Mouse (Mus musculus) left cerebral cortex, postnatal 4 days (tissue): Measurements from ENCODE around the gene Kif27. TPM values are rescaled to one million over a fixed set of nuclear protein-coding genes. Genes with fewer than 3 reads are reported as not detected.
A peak's percentile ranks its signal among the peaks of the same experiment; 100 is the strongest.
"Not testable (repeated sequence)": the region's sequence is repeated elsewhere in the genome, so short reads cannot be mapped to it uniquely, and the experiment has no call there.

ENCODE experiments used
- DNase-seq: peaks from one replicate; pipeline ENCODE4 v3.0.0-alpha.2; 2022
- intact Hi-C: fragments of 180-260 bp; cut with DNase I; formaldehyde crosslinking; loops from one replicate; pipeline ENCODE4 v1.15.1; 2025
- total RNA-seq, 2 experiments: library from RNA; stranded (reverse); gene quantifications; 2 replicates each; pipeline ENCODE4 v1.2.3; 2021

Gene Kif27
- total RNA-seq = 1 to 10 TPM; 3.3 to 3.8 TPM

DNA sequence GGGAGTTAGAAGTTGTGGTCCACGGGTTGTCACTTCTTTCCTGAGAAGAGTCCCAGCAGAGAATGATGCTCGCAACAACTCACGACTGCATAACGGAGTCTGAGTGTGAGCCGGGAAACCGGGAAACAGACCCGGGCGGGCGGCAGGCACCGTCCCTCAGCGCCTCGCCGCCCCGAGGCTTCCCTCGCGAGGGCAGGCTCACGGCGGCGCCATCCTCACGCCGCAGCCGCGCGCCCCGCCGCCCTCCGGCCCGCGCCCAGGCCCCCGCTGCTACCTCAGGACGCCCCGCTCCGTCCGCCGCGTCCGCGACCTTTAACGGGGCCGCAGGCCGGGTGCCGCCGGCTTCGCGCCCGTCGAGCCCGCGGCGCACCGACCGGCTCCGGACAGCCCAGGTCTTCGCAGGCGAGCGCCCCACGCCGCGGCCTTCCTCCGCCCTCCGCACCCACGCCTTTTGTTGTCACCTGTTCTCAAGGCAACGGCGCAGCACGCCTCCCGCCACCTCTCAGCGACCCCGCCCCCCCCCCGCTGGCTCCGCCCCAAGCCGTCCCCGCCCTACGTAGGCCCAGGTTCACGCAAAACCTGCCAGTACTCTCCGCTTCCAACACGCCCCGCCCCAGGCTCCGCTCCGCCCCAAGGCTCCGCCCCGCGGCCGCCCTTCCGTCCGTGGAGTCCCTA lies at the start of gene Kif27:
Gene Kif27 (minus strand): TSS at position 494 of the 675 bp plus-strand sequence.
- DNase-seq = peak; percentile 66
- intact Hi-C loops = no loop called here

DNA sequence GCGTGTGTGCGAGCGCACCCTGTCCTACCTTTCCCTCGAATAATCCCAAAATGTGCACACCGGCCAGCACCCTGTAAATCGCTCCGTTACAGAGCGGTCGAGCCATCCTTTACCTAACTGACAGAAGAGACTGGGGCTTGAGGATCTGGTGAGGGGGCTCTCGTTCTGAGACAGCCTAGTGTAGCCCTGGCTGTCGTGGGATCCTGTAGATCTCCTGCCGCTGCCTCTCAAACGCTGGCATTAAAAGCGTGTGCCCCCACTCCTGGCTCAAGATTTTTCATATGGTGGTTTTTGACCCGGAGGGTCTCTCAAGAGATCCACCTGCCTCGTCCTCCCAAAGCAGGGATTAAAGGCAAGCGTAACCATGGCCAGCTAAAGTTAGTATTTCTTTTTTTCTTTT lies 44.3 kb upstream of the Kif27 start, which contains the start of gene Hnrnpk:
Gene Hnrnpk (minus strand): TSS at position 101 of the 400 bp plus-strand sequence.
- intact Hi-C loops = loop anchor here (5.0 kb wide), 2 partner anchors 144 to 184 kb away; no protein-coding TSS in a partner anchor
- DNase-seq = not testable (repeated sequence)

DNA sequence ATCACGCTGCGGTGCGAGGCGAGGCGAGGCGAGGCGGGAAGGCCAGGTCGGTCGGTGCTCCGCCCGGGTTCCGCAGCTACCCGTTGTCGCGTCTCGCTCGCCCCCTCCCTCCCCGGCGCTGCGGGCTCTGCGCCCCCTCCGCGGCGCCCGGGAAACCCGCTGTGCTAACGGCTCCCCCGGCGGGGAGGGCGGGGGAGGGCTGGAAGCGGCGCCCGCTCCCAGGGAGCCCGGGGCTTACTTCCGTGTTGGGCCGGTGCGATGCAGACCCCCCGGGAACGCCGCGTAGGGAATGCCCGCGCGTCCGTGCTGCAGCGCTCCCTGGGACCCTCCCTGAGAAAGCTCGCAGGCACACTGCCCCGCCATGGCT lies 43.8 kb upstream of the Kif27 start:
- intact Hi-C loops = loop anchor here (5.0 kb wide), 2 partner anchors 145 to 185 kb away; no protein-coding TSS in a partner anchor
- no peak for DNase-seq

DNA sequence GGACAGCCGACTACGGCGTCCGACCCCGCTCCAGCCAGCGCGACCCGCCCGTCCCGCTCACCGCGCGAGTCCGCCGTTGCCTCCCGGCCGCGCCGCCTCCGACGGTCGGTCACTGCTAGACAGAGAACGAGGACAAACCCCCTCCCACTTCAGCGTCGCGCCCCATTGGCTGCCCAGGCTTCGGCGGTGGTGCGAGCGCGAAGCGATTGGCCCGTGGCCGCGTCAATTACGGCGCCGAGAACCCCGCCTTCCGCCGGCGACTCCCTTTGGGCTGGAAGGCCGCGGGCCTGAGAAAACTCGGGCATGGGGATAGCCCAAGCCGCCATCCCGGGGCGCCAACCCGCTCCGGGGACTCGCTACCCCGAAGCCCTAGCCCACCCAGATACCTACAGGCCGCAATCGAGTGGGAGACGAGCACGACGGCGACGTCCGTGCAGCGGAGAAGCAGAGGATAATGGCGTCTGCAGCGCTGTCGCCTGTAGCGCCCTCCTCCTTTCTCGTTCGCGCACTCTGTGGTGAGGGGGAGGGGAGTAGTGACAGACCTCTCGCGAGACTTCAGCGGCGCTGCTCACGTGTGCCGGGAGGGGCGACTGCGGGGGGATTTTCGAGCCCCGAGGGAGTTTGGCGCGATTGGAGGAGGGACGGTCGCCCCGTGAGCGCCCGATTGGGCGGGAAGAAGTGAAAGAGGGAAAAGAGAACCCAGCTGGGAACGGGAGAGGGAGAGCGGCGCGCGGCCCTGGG lies 43.3 kb upstream of the Kif27 start, which contains the start of gene Rmi1:
Gene Rmi1 (plus strand): TSS at position 246 of the 741 bp plus-strand sequence.
- peak; percentile 99 for DNase-seq
- intact Hi-C loops = loop anchor here (5.0 kb wide), 2 partner anchors 145 to 185 kb away; no protein-coding TSS in a partner anchor

DNA sequence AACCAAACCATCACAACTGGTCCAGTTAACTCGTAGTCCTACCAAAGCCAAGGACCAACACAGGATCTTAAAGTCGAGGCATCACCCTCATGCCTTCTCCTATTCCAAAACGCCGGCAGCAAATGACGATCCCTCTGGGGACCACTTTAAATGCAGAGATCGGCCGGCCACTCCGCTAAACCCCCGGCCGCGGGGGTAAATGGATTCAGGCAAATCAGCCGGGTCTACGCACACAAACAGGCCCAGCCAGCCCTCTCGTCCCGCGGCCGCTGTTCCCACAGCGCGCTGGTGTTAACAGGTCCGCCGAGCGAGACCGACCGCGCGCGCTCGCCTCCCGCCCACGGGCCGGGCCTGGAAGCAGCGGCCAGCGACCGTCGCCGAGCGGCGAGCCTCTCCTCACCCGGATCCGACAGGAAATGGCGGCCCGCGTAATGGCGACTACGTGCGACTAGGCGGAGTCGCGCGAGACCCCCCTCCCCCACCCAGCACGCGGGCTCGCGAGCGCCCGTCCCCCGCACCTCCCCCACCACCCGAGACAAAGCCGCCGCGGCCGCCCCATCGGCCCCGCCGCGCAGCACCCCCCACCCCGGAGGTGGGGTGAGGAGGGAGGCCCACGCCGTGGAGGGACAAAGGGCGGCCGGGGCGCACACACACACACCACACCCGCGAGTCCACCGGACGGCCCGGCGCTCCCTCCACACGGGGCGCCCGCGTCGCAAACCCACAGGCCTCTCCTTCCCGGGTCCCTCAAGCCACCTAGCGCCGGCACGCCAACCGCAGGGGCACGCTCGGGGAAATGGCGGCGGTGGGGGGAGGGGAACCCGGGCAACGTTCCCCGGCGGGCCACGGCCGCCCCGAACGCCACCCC lies 42.4 kb upstream of the Kif27 start:
- DNase-seq = peak; percentile 88
- intact Hi-C loops = loop anchor here (5.0 kb wide), 2 partner anchors 146 to 186 kb away; no protein-coding TSS in a partner anchor

DNA sequence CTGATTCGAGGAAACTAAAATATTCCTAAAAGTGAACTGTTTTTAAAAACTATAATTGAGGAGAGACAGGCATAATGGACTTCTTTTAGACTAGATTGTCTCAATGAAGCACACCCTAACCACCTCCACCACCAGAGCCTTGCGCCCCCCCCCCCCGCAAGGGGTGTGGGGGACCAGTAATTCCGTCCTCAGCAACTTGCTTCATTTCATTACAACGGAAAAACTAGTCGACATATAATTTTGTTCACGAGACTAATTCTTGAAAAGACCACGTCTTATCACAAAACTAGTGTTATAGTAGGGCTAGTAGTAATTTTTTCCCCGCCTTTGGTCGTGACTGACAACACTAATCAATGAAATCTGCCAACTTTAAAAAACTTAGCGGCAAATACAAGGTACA lies 41.7 kb upstream of the Kif27 start:
- intact Hi-C loops = loop anchor here (5.0 kb wide), 2 partner anchors 147 to 187 kb away; no protein-coding TSS in a partner anchor
- no peak for DNase-seq

DNA sequence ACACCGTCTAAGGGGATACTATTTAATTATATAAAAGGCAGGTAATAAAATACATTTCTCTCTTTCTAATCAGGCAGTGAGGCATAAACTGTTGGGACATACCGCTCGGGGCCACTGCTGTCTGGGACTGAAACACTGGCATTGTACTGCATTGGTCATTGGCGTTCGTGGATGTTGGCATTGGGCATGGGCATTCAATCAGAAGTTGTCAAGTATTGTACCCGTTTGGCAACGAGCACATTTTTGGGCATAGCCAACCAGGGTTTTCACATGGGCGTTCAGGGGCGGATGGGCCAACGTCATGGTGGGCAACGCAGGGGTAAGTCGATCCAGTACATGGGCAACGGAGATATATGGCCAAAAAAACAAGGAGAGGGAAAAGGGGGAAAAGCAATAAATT lies 38.7 kb upstream of the Kif27 start:
- peak; percentile 24 for DNase-seq
- intact Hi-C loops = no loop called here

DNA sequence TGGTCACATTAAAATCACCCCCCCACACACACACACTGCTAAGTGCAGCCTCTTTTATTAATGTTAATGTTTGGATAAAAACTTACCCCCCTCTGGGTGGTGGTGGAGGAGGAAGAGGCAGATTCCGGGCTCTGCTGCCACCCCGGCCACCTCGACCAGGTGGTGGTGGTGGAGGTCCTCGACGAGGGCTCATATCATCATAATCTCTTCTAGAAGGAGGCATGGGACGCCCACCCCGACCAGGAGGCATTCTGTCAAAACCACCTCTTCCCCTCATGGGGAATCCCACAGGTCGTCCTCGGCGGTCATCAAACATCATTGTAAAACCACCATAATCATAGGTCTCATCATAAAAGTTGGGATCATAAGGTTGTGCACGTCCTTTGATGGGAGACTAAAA lies 35.5 kb upstream of the Kif27 start:
- intact Hi-C loops = not testable (repeated sequence)

DNA sequence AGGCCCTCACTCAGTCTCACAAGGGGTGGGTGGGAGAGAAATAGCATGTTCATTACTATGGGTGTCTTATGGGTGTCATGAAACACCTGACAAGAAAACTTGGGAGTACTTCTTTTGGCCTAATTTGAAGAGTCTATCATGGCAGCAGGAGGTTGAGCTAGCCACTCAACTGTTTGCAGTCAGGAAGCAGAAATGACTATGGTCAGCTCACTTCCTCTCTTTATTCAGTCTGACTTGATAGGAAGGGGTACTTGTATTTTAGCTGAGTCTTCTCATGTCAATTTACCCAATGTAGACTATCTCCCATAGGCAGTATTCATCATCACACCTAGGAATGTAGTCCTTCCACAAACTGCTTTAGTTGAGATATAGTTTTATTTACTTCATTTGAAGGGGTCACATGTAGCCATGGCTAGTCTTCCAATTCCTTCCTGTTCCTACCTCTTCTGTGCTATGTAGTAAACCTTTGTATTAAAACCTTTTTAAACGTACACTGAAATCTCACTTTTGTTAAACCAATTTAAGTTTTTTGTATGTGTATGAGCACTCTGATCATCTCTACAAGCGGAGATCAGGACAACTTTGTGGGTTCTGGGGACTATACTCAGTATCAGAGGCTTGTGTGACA lies 30.5 kb upstream of the Kif27 start:
- intact Hi-C loops = loop anchor here (5.0 to 10.0 kb wide), 2 partner anchors 102 to 235 kb away; partner anchors contain the start of gene Idnk
- DNase-seq = no peak

More for the DNA sequence above, 35.5 kb upstream of the Kif27 start:
- DNase-seq = not testable (repeated sequence)

DNA sequence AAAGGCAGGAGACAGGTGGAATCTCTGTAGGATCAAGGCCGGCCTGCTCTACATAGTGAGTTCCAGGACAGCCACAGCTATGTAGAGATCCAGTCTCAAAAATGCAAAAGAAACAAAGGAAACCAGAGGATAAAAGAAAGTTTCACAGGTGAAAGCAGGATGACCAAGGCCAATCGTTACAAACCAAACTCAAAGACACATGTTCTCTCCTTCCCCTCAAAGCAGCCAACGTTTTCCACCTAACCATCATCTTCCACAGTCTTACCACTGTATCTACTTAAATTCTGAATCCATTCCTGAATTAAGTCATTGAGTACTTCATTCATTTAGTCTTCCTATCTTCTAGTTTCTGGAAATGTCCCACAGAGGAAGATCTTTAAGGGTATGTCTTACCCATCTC lies 29.5 kb upstream of the Kif27 start:
- intact Hi-C loops = loop anchor here (5.0 to 10.0 kb wide), 2 partner anchors 101 to 234 kb away; partner anchors contain the start of gene Idnk
- no peak for DNase-seq

DNA sequence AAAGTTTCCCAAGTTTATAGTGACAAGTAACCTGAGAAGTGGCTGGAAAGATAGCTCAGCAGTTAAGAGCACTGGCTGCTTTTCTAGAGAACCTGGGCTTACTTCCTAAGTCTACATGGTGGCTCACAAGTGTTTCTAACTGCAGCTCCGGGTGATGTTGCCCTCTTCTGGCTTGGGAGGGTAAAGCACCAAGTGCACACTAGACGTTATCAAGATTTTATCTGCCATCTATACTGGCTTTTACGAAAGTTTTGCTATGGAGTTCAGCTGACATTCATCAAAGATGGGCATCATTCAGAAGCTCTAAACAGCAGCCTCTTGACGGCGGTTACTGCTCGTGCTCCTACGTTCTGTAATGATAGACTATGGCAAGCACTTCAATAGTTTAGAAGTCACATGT lies 29.0 kb upstream of the Kif27 start:
- intact Hi-C loops = loop anchor here (5.0 to 10.0 kb wide), 2 partner anchors 101 to 233 kb away; partner anchors contain the start of gene Idnk
- peak; percentile 68 for DNase-seq

DNA sequence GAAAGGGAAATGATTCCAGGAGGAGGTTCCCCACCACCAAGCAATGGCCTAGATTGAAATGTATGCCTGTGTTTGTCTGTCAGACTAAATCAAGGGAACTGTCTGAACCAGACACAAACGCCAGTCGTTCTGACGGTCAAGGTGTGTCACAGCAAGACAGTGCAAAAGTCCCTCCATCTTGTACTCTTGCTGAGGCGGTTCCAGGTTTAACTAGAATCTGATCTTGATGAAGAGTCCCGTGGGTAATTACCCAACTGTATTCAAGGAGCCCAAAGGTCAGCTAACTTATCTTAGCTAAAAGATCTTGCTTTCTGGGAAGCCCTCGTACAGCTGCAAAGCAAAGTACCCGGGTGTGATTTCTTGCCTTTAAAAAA lies 26.6 kb upstream of the Kif27 start:
- DNase-seq = no peak
- intact Hi-C loops = loop anchor here (5.0 to 10.0 kb wide), 2 partner anchors 98 to 231 kb away; partner anchors contain the start of gene Idnk

DNA sequence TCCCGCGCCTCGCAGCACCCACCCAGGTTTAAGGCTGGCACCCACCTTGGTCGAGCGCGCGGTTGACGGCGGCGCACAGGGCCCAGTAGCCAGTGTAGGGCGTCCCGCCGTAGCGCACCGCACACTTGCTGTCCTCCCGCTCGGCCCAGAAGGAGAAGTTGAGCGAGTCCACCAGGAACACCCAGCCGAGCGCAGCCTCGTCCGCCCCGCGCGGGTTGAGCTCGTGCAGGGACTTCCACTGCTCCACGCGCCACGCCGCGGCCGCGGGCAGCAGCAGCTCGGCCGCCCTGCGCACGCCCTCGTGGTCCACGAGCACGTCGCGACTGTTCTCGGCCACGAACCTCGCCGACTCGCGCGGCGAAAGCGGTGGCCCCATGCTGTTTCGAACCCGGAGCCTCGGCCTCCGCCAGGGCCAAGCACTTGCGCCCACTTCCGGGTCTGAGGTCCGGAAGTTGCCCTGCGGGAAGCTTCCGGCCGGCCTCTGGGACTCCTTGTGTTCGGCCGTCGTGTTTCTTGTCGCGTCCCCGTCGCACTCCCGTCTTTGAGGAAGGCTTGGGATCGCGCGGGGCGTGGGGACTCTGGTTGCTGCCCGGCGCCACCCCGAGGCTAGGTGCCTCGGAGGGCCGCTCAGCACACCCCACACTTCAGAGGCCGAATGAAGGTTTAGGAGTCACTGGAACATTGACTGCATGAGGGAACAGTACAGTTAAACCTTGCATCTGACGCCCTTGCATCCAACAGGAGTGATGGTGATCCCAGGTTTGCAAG lies 26.0 kb upstream of the Kif27 start, which contains the start of gene 2210016F16Rik:
Gene 2210016F16Rik (minus strand): TSS at position 447 of the 768 bp plus-strand sequence.
- intact Hi-C loops = loop anchor here (5.0 to 10.0 kb wide), 2 partner anchors 98 to 230 kb away; partner anchors contain the start of gene Idnk
- peak; percentile 72 for DNase-seq

DNA sequence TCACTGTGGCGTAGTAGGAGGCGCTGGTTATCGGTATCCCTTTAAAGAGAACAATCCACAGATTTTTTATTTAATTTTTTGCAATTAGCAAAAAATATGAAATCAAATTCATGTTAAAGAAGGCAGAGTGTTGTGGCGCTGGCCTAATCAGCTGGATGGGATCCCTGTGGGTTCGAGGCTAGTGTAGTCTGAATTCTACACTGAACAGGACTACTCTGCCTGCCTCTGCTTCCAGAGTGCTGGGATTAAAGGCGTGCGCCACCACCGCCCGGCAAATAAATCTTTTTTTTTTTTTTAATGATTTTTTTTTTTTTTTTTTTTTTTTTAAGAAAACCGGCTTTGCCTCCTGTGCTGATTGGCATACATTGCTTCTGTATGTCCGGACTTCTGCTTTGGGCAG lies 25.4 kb upstream of the Kif27 start:
- intact Hi-C loops = loop anchor here (10.0 kb wide), 1 partner anchor 230 kb away; the partner anchor contains the start of gene Idnk
- DNase-seq = no peak

DNA sequence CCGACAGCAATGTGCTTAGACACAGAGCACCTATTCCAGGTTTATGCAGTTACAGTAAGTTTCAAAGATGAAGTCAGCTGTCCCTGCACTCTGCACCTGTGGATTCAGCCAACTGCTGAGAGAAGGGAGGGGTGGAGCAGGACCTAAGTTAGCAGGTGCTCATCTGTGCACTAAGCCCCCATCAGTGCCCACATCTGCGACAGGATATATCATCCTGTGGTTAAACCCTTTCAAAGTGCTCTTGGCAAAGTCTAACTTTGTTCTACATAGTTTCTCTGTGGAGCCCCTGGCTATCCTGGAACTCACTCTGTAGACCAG lies 14.2 kb upstream of the Kif27 start:
- intact Hi-C loops = no loop called here
- no peak for DNase-seq

DNA sequence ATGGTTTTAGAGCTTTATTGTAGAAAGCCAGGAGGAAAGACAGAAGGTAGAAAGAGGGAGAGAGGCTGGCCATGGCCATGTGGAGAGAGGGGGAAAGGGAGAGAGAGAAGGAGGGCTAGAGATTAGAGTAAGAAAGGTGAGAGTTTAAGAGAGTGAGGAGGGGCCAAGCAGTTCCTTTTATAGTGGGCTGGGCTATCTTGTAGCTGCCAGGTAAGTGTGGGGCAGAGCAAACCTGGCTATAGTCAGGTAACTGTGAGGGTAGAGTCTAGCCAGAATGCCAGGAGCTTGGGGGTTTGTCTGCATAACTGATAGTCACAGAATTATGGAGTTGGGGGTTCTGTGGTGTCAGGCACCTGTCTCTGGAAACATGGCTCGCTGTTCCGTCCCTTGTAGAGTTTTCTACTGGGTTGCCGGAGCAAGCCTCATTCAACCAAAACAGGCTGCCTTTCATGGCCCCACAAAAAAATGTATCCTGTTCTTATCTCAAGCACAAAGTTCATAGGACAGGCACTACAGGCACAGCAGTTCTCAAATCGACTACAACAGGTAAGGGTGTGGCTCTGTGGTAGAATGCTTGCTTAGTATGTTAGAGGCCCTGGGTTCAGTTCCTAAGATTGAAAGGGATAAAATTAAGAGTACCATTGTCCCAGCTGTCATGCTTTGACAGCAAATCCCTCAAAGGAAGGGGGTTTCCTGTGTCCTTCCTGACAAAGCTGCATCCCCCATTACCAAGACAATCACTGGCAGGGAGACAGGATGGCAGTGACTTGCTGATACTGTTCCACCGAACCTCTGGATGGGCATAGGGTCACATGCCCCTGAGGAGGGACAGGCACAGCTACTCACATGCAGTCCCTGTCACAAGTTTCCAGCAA lies 13.6 kb upstream of the Kif27 start:
- intact Hi-C loops = no loop called here
- DNase-seq = no peak

DNA sequence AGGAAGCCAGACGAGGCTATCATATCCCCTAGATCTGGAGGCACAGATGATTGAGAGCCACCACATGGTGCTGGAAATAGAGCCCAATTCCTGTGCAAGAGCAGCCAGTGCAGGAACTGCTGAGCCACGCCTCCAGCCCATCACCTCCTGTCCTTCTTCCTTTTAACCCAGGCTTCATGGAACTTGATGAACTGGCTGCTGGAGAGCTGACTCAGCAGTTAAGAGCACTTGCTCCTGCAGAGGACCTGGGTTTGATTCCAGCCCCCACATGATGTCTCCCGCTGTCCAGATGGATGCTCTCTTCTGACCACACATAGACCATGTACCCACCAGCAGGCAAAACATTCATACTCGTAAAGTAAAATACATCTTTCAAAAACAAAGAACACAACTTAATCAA lies 9.9 kb upstream of the Kif27 start:
- DNase-seq = no peak
- intact Hi-C loops = no loop called here

DNA sequence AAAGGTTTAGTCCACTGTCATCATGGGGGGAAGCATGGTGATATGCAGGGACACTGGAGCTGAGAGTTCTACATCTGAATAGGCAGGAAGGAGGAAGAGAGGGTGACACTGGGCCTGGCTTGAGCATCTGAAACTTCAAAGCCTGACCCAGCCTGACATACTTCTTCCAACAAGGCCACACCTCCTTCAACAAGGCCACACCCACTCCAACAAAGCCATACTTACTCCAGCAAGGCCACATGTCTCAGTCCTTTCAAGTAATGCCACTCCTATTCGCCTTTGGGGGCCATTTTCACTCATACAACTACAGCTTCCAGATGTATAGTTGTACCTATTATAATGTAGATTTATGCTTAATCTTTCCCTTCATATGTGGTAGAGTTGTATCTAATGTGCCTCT lies 8.7 kb upstream of the Kif27 start:
- intact Hi-C loops = no loop called here
- no peak for DNase-seq
